Mouse (Mus musculus): ENCODE measurements around the gene Slc7a3. TPM values are rescaled to one million over a fixed set of nuclear protein-coding genes. Genes with fewer than 3 reads are reported as not detected.

The Slc7a3 gene
- not detected for total RNA-seq (2023)

DNA sequence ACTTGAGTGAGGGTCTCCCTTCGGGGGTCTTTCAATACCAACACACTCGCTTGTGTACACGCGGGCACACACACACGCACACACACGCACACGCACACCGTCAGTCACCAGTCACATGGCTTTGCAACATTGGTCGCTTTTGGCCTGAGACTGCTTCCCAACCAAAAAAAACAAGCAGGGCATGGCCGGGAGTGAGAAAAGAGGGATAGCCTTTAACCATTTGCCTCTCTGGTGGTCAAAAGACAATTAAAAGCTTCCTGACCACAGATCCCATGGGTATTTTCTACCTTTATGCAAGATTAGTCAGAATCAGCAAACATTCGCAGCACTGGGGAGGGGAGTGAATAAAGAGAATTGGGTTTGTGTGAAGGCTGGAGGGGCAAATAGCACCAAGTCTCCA, at the start of gene Slc7a3:
Slc7a3 (minus strand) TSS at position 101 of the 400 bp plus-strand sequence.

GRCm38 (mm10) chrX:101059541-101059940, 26.3 kb downstream of the Slc7a3 start, which contains the start of gene Tex11:
Gene Tex11 (minus strand): TSS chrX:101059667.

Other genes starting within 250 kb of the Slc7a3 start
- not detected for gene Tex11, start 26.4 kb downstream of the Slc7a3 start, total RNA-seq (2023)
- 10 to 100 TPM; 32.6 to 49.2 TPM for gene Snx12, start 136.5 kb upstream of the Slc7a3 start, total RNA-seq (2023)
- gene Foxo4, start 168.5 kb upstream of the Slc7a3 start, total RNA-seq (2023): 10 to 100 TPM; 23.1 to 25.6 TPM
- gene Gm614, start 178.0 kb upstream of the Slc7a3 start, total RNA-seq (2023): 1 to 10 TPM; 1.3 to 3.4 TPM
- 10 to 100 TPM; 31.6 to 32.8 TPM for gene Il2rg, start 182.2 kb upstream of the Slc7a3 start, total RNA-seq (2023)
- not detected for gene Gm20489, start 183.0 kb upstream of the Slc7a3 start, total RNA-seq (2023)
- 10 to 100 TPM; 55.6 to 59.1 TPM for gene Med12, start 188.0 kb upstream of the Slc7a3 start, total RNA-seq (2023)
- gene Nlgn3, start 213.1 kb upstream of the Slc7a3 start, total RNA-seq (2023): under 1 TPM in 1 of 2 experiments, not detected in 1; 0.46 TPM

All from neutrophil, adult 83 days (primary cell).